Mouse (Mus musculus): ENCODE data around the gene Inpp4b. TPM values are rescaled to one million over a fixed set of nuclear protein-coding genes. Genes with fewer than 3 reads are reported as not detected.

Gene Inpp4b
- polyA plus RNA-seq, 1 experiment = 0.46 TPM

DNA sequence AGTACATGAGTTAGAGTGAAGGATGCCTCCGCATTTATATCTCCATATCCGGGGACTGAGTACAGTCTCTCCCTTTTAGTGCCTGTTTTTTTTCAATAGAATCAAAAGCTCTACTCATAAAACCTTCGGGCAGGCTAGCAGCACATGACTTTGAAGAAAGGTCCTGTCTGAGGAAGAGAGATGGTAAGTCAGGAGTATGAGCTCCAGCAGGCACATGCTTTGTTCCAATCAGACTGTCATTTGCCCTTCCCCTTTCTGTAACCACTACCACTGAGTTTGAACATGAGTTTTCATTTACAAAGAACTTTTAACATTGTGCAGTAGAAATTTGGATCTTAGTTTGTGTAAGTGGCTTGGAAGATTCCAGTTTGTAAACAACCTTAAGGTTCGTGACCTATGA is 223.1 kb downstream of the Inpp4b start:
- WGBS = 64% methylated on average over 4 of the region's 4 CpGs
- no peak for DNase-seq (ENCODE audit: low read depth, low spot score)

DNA sequence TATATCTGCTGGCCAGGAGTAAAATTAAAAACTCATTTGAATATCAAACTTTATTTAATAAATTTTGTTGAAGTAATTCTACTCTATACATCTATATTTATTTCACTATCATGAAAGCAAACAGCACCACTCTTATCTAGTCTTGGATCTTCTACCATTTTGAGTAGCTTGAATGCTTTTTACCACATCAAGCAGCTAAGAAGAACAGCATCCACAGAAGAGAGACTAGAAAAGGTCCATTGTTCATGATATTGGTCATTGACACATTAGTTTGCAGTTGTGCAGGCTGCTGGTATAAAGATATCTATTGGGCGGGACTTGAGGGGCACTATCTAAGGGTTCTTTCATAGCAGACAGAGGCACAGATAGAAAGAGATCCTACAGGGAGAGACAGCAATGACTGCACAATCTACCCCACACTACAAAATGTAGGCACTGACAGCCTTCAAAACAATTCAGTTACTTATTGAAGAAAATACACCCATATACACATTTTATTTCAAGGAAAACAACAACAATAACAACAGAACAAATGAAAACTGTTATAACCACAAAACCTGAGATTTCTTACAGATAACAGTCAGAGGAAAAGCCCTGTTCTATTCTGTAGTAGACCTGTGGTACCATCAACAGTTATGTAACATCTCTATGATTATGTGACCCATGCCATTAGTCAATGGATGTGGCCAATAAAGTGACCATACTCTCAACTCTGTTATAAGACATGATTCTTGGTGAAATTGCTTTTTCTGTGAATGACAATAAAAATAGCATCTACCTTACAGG is 230.2 kb downstream of the Inpp4b start:
- 86% methylated on average over 1 of the region's 1 CpGs for WGBS
- no peak for DNase-seq (ENCODE audit: low read depth, low spot score)

DNA sequence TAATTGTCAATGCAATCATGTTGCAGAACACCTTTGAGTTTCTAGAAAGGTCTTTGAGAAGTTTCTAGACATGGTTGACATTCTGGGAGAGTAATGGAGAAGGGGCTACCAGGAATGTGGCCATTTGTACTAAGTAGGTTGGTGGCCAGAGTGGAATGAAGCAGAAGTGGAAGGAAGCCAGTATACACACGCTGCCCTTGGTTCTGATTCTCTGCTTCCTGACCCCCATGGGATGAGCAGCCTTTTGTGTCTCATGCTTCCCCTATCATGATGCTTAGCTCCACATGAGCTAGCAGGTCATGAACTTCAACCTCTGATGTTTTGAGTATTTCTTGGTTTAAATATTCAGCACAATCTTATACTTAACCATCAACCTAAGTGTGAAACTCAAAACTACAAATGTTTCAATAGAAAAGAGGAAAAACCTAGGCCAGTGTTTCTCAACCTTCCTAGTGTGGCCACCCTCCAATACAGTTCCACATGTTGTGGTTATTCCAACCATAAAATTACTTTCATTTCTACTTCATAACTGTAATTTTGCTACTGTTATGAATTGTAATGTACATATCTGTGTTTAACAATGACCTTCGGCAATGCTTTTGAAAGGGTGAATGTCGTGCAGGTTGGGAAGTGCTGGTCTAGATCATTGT is 233.0 kb downstream of the Inpp4b start:
- no peak for DNase-seq (ENCODE audit: low read depth, low spot score)
- 77% methylated on average over 3 of the region's 3 CpGs for WGBS

DNA sequence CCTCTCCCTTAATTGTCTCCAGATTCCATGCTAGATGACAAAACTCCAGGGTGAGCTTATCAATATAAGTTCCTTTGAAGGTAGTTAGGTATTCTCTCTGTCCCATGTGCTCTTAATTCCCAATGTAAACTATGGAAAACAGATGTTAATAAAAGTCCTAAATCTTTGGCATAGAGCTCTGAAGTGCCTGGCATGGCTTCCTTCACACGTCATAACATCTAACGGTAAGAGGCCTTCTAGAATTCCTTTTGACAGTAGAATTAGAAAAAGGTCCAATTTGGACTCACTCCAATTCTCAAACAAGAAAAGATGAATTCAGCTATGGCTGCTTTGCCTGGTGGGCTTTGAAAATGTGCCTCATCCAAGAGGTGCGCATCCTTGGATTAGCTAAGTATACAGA is 236.6 kb downstream of the Inpp4b start:
- DNase-seq (ENCODE audit: low read depth, low spot score) = no peak
- WGBS = 75% methylated on average over 3 of the region's 3 CpGs

DNA sequence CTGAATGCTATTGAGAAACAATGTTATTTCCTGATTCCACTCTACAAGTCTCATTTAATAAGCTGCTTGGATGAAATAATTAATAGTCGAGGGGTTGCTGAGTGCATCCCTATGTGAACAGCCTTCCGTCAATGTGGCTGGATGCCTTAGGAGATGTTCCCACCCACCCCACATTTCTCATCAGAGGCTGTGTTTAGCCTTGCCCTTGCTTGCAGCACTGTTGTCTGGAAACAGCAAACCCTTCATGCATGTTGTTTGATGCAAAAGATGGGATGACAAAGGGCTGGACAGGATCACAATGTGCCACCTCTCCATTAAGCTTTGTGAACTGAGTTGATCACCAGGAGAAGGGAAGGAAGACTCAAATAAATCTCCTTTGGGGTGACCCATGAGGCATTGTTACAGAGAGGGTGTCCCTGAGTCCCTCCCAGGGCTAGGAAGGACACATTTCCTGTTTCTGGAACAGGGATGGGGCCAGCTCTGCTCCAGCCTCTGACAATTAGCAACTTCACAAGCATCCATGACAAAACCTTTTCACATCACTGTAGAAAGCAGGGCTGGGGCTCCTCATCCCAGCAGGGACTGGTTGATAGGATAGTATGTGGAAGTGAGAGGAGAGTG is 239.6 kb downstream of the Inpp4b start:
- DNase-seq (ENCODE audit: low read depth, low spot score) = no peak
- 79% methylated on average over 2 of the region's 2 CpGs for WGBS

DNA sequence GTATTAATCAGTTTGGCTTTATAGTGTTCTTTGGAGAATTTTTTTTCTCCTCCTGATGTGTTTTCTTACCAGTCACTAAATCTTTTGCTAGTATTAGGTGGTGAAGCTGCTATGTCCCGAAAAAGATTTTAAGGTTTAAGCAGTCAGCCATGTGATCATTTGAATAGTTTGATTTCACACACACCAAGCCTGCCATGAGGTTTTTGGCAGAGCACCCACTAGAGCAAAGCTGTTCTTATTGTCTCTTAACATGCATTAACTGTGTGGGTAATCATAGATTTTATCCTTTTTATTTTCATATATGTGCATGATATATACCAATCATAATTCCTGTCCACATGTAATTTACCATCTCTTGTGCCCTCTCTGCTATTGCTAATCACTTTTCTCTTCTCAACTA is 240.6 kb downstream of the Inpp4b start:
- 74% methylated on average over 1 of the region's 1 CpGs for WGBS
- DNase-seq (ENCODE audit: low read depth, low spot score) = no peak

DNA sequence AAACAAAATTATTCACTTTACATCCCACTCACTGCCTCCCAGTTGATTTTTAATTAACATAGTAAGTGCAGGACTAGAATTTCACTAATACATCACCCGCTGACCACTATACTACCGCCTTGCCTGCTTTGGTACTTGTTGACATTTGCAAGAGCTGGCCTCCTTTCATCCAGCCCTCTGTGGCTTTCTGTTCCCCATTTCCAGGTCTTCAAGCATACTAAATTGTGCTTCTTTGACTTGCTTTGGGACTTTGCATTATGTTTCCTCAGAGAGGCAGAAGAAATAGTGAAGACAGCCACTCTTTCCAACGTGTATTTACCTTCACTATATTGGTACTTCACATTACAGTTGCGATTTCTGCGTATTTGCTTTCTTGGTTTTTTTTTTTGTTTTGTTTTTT is 244.4 kb downstream of the Inpp4b start:
- 83% methylated on average over 5 of the region's 5 CpGs for WGBS
- no peak for DNase-seq (ENCODE audit: low read depth, low spot score)

DNA sequence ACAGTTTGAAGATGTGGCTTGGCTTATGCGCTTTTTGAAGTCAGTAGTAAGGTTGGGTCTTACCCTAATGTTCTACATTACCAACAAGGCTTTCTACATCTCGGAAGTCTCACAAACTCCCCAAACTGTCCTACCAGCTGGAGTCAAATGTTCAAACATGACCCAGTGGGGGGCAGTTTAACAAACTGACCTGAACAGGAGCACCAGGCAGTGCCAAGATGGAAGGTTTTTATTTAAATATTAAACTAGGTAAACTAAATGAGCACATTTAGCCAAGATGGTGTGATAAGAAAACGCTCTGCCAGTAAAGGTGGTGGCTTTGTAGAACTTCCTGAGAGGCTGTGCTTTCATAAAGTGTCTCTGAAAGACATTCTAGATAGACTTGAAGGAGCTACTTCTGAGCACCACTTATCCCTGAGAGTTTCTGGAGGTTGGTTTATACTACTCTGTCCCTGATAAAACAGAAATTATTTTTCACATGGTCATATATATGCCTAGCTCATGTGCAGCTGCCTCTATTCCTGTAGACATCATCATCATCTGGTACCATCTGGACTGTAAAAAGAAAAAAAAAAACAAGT is 251.9 kb downstream of the Inpp4b start:
- 82% methylated on average over 3 of the region's 3 CpGs for WGBS
- DNase-seq (ENCODE audit: low read depth, low spot score) = no peak

DNA sequence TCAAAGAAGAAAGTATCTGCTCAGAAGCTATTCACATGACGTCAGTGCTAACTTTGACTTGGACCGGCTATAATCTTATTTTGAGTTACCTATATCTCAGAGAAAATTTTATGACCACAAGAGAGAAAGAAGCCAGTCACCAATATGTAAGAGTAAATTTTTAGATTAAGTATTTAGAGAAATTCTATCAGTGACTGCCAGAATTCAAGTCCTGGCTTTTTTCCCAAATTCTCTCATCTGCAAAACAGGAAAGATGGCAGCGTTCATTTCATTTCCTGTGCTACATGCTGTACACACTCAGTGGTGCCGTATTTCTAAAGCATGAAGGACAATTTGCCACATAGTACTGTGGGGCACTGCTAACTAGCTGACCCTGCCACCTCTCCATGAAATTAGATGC is 256.9 kb downstream of the Inpp4b start:
- 80% methylated on average over 4 of the region's 4 CpGs for WGBS
- no peak for DNase-seq (ENCODE audit: low read depth, low spot score)

DNA sequence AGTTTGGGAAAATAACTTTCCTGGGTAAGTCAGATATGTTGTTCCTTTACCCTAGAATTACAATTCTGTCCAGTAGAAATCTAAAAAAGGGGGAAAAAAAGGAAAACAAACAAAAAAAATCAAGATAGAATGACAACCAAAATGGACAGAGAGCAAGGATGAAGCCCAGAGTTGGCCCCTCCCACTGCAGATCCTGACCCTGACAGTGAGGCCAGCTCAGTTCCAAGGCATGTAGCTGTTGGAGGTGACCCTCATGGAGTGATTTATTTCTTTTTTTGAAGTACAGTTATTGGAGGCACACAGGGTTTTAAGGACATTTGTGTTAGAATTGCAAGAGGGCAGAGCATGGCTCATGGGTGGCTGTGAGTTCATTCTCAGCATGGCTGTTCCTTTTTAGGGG is 258.8 kb downstream of the Inpp4b start:
- no peak for DNase-seq (ENCODE audit: low read depth, low spot score)

DNA sequence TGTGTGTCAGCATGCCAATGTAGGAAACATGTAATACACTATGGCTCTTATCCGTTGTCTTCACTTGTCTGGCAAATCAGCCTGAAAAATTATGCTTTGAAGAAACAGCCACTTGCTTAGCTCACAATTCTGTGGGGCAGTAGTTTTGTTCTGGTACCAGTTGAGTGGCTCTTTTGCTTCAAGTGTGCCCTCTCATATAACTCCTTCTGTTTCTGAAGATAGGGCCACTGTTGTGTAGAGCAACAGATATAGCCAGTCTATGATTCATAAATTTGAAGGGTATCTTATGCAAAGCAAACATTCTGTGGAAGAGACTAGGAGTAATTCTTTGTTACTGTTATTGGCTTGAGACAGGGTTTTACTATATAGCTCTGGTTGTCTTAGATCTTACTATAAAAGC is 265.7 kb downstream of the Inpp4b start:
- 89% methylated on average over 1 of the region's 1 CpGs for WGBS
- no peak for DNase-seq (ENCODE audit: low read depth, low spot score)

DNA sequence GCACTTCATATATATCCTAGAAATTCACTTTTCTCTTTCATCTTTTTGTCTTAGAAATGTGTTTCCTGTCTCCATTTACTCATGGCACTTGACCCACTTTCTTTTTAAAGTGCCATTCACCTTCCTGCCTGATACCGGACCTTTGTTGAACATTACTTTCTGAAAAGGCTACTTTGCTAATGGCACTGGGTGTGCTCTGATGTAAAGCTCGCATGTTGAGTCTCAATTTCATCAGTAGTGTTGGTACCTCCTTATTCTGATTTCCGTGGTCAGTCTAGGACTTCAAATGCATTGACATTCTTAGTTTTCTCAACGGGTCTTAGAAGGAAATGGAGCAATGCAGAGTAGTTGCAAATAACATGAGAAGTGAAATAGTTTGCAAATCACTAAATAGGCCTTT is 266.7 kb downstream of the Inpp4b start:
- 70% methylated on average over 4 of the region's 4 CpGs for WGBS
- DNase-seq (ENCODE audit: low read depth, low spot score) = no peak

DNA sequence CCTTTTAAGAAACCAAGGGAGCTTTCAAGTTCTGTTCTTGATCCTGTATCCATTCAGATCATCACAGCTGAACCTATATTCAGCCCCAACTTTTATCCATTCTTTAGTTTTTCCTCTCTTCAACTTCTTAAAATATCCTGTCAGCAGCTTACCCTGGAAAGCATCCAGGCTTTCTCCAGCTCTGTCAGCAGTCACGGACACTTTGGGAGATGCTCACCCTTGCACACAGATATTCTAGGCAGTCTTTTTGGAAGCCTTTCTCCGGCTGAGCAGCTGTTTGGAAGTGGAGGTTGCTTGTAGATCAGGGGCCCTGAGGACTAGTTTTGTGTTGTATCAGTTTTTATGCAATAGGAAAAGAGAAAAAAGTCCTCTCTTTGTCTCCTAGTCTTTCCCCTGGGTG is 270.3 kb downstream of the Inpp4b start:
- 51% methylated on average over 2 of the region's 2 CpGs for WGBS
- no peak for DNase-seq (ENCODE audit: low read depth, low spot score)

DNA sequence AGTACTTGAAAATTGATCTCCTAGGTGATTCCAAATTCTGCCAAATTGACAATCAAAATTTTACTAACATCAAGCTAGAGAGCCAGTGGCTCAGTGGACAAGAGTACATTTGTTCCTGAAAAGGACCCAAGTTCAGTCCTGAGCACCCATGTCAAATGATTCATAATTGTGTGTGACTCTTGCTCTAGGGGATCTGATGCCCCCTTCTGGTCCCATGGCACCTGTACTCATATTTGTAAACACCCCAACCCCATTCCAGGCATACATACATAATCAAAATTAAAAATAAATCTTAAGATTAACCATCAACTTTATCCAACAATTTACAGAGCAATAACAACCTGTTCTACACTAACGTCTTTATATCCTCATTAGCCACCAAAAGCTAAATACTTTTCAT is 271.8 kb downstream of the Inpp4b start:
- no peak for DNase-seq (ENCODE audit: low read depth, low spot score)
- 69% methylated on average over 1 of the region's 1 CpGs for WGBS

DNA sequence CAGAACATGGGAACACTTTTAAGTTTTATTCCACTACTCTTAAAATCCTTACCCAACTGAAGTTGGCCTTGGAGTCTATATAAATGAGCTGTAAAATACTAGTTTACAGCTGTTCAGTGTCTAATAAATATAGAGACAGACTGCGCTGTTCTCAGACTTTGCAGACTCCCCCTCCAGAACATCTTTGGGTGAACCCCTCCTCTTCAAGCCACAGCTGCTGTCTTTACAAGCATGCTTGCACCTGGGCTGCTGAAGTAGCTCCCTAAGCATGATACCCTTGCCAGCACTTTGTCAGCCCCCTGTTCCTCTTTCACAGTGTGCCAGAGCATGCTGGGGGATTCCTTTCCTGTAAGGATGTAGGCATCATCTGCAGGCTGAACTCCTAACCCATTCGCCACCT is 272.2 kb downstream of the Inpp4b start:
- no peak for DNase-seq (ENCODE audit: low read depth, low spot score)
- WGBS = 63% methylated on average over 2 of the region's 2 CpGs

DNA sequence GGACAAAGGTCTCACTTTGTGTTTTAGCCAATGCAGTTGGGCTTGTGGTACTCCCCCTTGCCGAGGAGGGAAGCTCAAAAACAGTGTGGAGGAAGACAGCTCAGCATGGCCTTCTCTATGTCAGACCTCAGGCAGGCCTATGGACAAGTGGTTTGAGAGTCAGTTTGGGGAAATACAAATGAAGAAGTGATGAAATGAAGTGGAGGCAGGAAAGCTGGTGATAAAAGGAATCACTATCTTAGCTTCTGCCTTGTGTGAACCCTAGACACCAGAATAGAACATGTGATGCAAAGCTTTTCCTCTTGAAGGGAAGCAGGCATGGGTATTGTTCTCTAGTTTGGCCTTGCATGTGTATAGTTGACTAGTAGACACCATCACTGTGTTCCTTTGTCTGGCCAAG is 273.2 kb downstream of the Inpp4b start:
- no peak for DNase-seq (ENCODE audit: low read depth, low spot score)
- 78% methylated on average over 1 of the region's 1 CpGs for WGBS

DNA sequence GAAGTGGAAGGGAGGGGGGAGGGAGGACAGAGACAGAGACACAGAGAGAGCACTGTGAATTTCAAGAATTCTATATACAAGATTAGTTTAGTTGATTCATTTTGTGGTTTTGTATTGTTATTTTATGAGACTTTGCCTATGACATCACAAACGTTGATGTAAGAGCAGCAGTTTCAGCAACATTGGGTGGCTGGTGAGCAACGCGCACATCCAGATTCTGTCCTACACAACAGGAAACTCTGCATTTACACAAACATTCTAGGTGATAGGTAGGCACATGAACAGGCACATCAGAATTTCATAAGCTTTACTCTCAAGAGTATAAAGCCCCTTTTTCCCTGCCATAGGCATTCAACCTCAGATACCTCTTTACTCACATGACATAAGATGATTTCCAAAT is 276.6 kb downstream of the Inpp4b start:
- DNase-seq (ENCODE audit: low read depth, low spot score) = no peak
- 90% methylated on average over 3 of the region's 3 CpGs for WGBS

DNA sequence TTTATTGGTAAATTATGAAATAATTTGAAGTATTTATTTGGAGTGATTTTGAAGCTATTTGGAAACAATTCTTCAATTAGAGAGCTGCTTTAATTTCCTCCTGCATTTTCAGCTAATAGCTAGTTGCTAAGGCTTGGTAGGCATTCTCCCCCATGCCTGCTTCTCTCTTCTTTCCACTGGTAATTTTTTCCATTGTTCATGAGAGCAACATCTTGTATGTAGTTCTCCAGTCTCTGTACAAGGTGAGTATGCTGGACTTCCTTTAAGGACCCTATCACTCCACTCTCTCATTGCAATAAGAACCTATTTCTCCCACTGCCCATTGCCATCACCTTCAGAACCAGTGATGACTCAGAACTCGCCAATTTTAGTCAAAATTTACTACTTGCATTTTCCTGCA is 292.7 kb downstream of the Inpp4b start:
- DNase-seq (ENCODE audit: low read depth, low spot score) = no peak
- 89% methylated on average over 1 of the region's 1 CpGs for WGBS

DNA sequence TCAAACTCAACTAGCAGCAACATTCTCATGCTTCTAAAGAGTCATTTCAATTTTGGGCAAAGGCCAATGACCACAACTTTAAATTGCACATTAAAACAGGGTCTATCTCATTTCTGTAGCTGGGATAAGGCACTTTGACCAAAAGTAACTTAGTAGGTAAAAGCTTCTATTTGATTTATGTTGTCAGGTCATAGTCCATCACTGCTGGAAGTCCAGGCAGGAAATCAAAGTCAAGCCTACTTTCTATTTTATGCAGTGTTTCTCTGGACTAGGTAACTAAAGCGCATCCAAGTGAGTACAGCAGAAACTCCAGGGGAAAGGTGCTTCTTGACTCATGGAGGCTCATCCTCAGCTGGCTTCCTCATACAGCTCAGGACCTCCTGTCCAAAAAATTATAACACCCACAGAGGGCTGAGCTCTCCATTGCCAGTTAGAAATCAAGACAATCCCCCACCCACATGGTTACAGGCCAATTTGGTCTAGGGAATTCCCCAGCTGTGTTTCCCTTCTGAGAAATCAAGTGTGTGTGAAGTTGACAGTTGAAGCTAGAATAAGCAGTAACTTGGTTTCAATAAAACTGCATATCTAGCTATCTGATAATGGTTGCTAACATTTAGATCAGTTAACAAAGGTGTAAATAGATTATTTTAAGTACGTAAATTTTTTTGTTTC is 293.7 kb downstream of the Inpp4b start:
- 56% methylated on average over 2 of the region's 2 CpGs for WGBS
- DNase-seq (ENCODE audit: low read depth, low spot score) = no peak

DNA sequence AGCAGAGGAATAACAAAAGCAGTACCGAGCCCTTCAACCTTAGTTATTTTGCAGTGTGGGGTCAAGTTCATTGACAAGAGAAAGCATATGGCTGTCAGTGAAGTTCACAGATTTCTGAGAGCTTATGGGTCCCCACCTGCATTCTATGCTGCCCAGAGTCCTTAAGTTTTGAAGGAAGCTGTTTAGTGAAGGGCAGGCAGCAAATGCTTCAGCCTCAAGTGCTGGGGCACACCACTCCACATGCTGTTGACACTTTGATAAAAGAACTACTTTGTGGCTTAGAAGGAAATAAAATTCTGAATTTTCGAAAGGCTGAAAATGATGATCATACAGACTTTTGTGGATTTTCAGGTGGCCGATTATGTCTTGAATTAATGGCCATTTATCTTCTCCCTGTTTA is 296.1 kb downstream of the Inpp4b start:
- WGBS = 88% methylated on average over 3 of the region's 3 CpGs
- no peak for DNase-seq (ENCODE audit: low read depth, low spot score)
